Mouse (Mus musculus) hindbrain, embryonic 15.5 days (tissue): ENCODE results near the gene Cdc42se1. TPM values are rescaled to one million over a fixed set of nuclear protein-coding genes. Genes with fewer than 3 reads are reported as not detected.

Experiments used
- ATAC-seq: fragments of 200-750 bp; cut with Nextera tagmentation; 2 replicates; pipeline ENCODE4 v1.8.0; 2017; ENCODE audit warnings: low read depth, moderate number of reproducible peaks, moderate TSS enrichment; ENCODE audit not compliant: low FRiP score
- H3K27ac ChIP-seq: fragments of 300-500 bp; sonication (generic); replicated peaks from 2 replicates; pipeline ENCODE4 v1.5.1; 2015; ENCODE audit warnings: mild to moderate bottlenecking, inconsistent platforms
- H3K27me3 ChIP-seq: fragments of 300-500 bp; sonication (generic); 2 replicates; pipeline ENCODE4 v1.6.1; 2015; ENCODE audit warnings: control low read depth, inconsistent platforms
- H3K36me3 ChIP-seq: fragments of 300-500 bp; sonication (generic); 2 replicates; pipeline ENCODE4 v1.6.1; 2015; ENCODE audit warnings: control low read depth, inconsistent platforms
- H3K4me1 ChIP-seq: fragments of 300-500 bp; sonication (generic); replicated peaks from 2 replicates; pipeline ENCODE4 v1.6.1; 2015; ENCODE audit warnings: control low read depth, inconsistent platforms
- H3K4me2 ChIP-seq: fragments of 300-500 bp; sonication (generic); 2 replicates; pipeline ENCODE4 v1.6.1; 2015; ENCODE audit warnings: moderate library complexity, mild to moderate bottlenecking, inconsistent platforms
- H3K4me3 ChIP-seq: fragments of 300-500 bp; sonication (generic); 2 replicates; pipeline ENCODE4 v1.5.1; 2015; ENCODE audit warnings: mild to moderate bottlenecking, inconsistent platforms
- H3K9ac ChIP-seq: fragments of 300-500 bp; sonication (generic); 2 replicates; pipeline ENCODE4 v1.6.1; 2015; ENCODE audit warnings: inconsistent platforms
- H3K9me3 ChIP-seq: fragments of 300-500 bp; sonication (generic); 2 replicates; pipeline ENCODE4 v1.6.1; 2016; ENCODE audit warnings: control low read depth, inconsistent platforms
- WGBS: fragments of 180-500 bp; shearing (Covaris S2); methylation state at CpG from one replicate; pipeline ENCODE4 v1.1.7; 2015; 5-methylcytosine and 5-hydroxymethylcytosine counted together
- polyA plus RNA-seq: library from polyadenylated mRNA; unstranded; fragments of >200 nt; fragmentation: Nextera tagmentation; extraction: Ambion mirVana; gene quantifications from 2 replicates; pipeline ENCODE4 v1.2.1, GENCODE M21; 2015

The Cdc42se1 gene
- polyA plus RNA-seq, 1 experiment from 2014 or later: 57.1 TPM

DNA sequence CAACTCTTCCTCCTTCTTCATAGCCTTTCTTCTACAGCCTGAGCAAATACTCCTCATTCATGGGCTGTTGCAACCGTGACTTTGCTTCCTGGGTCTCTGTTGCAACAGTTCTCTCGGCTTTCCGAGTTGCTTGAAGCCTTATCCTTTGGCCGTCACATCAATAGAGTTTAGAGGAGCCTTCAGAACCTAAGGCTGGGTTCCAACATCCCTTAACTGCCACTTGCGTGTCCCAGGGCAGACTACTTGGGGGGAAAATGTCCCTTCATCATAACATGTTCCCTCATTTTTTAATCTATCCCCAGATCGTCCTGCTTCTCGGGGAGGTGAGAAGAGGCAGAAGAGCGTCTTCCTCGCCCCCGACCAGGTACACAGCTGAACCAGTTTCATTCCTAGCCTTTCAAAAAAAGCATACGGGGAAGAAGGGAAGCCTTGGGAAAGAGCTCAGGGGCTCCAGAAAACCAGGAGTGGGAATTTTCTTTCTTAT is 53.9 kb downstream of the Cdc42se1 start:
- Histone ChIP-seq H3K4me3 (peak overlapping the region; percentile 91), H3K4me2 (peak overlapping the region; percentile 97), H3K27ac (peak overlapping the region; percentile 94), H3K36me3 (0 out of 2 replicates have a peak, but pooled peaks cover 3% of the 10 kb centered on the region), H3K9me3 (no peaks in the 10 kb centered on the region), H3K9ac (peak overlapping the region; percentile 75), H3K4me1 (peaks cover 34% of the 10 kb centered on the region), H3K27me3 (no peaks in the 10 kb centered on the region)
- under 1% methylated on average over 11 of the region's 11 CpGs for whole genome bisulfite sequencing
- ATAC-seq: no peak

DNA sequence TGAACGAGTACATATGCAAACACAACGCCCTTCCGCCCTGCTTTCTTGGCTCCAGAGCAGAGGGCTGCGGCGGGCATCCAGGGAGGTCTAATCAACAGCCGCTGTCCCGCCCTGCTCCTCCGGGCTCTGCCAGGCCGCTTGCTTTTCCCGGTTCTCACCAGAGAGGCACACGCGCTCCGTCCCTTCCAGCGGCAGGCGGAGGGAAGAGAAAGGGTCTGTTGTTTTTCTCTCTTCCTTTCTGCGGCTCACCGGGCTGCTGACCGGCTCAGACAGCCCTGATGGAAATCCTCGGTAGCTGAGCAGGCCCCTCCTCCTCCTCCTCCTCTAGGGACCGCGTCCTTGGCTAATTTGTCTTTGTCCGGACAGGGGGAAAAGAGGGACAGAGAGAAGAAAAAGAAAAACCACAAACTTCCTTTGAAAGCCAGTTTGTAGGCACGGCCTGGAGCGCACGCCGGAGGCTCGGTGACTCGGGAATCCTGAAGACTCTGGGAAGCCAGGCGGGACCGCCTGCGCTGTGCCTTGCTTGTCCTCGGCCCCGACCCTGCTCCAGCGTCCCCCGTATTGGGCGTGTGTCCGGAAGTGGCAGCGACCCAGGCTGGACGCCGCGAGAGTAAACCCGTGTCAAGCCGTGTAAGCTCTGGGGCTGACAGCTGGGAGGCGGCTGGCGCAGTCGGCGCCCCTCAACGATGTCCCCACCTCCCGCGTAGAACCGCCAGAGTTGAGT is 54.5 kb downstream of the Cdc42se1 start:
- ATAC-seq: peak; percentile 64

DNA sequence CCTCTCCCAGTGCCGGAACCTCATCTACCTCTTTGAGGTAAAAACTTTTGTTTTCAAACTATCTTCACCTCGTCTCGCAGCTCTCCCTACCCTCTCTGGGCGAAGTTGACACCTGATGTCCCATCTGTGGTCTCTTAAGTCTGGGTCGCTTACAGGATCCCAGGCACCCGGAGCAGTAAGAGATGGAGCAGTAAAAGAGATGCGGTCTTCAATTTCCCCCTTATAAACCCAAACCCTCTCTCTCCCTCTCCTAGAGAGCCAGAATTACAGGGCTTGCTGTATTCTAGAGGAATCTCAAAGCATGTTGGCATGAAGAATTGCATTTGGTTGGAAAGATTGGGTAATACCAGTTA is 55.0 kb downstream of the Cdc42se1 start:
- 2% methylated on average over 7 of the region's 7 CpGs for WGBS
- H3K27me3 ChIP-seq: no peaks in the 10 kb centered on the region

More for the DNA sequence above, 54.5 kb downstream of the Cdc42se1 start:
- 0 out of 2 replicates have a peak, but pooled peaks cover 6% of the 10 kb centered on the region for H3K36me3 ChIP-seq
- peak overlapping the region; percentile 75 for H3K9ac ChIP-seq
- H3K4me3 ChIP-seq: peak overlapping the region; percentile 91
- WGBS: under 1% methylated on average over 48 of the region's 51 CpGs
- H3K27ac ChIP-seq: peak overlapping the region; percentile 94
- H3K4me1 ChIP-seq: peaks cover 34% of the 10 kb centered on the region
- peak overlapping the region; percentile 97 for H3K4me2 ChIP-seq
- H3K27me3 ChIP-seq: no peaks in the 10 kb centered on the region
- no peaks in the 10 kb centered on the region for H3K9me3 ChIP-seq

DNA sequence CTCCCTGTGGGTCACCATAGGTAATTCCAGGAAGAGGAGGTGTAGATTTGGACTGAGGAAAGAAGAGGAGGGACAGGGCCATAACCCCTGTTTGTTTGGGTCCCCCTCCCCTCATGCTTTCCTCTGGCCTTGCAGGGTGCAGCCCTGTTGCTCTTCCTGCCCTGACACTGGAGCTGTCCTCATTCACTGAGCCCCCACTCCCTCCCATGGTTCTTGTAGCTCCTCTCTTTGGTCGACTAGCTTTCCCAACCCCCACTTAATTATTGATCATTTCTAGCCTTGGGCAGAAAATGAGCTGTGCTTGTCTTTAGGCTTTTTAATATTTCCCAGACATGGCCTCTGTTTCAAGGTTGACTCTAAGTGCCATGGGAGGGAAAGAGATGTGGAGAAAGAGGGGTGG is 55.5 kb downstream of the Cdc42se1 start:
- Histone ChIP-seq H3K36me3 (0 out of 2 replicates have a peak, but pooled peaks cover 8% of the 10 kb centered on the region), H3K27me3 (no peaks in the 10 kb centered on the region), H3K9ac (peak overlapping the region; percentile 75), H3K4me3 (peak overlapping the region; percentile 91), H3K27ac (no peak overlapping the region), H3K4me2 (peak overlapping the region; percentile 97), H3K4me1 (peaks cover 34% of the 10 kb centered on the region), H3K9me3 (no peaks in the 10 kb centered on the region)
- WGBS: 10% methylated on average over 1 of the region's 1 CpGs
- no peak for ATAC-seq

More for the DNA sequence above, 55.0 kb downstream of the Cdc42se1 start:
- ATAC-seq: no peak
- Histone ChIP-seq H3K9me3 (no peaks in the 10 kb centered on the region), H3K9ac (peak overlapping the region; percentile 75), H3K4me3 (peak overlapping the region; percentile 91), H3K4me2 (peak overlapping the region; percentile 97), H3K36me3 (0 out of 2 replicates have a peak, but pooled peaks cover 8% of the 10 kb centered on the region), H3K27ac (peak overlapping the region; percentile 94), H3K4me1 (peaks cover 34% of the 10 kb centered on the region)

DNA sequence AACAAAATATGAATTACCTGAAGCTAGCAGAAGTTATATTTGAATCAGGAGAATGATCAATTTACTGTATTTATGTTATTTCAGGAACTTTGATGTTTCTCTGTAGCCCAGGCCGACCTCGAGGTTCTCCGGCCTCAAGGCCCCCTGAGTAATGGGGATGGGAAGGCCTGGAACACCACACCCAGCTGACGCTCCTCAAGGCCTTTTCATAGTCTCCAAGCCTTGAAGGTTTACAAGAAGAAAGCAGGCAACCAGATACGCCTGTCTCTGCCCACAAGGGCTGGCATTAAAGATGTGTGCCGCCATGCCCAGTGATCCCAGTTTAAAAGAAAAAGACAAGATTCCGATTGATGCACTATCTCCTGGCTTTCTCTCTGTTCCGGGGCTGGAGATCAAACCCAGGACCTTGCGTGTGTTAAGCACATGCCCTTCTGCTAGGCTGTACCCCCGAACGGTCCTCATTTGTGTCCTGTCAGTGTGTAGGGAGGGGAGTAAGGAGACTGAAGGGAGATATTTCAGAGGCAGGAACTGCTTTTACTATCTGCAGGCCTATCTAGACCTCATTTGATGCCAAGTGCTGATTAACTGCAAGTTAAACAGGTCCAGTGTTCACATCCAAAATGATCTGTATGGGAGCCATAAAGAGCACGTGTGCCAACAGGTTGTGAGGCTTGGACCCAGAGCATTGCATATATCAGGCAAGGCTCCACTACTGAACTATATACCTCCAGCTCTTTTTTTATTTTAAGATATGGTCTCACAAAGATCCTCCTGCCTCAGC is 56.2 kb downstream of the Cdc42se1 start:
- no peak overlapping the region for H3K27ac ChIP-seq
- H3K4me3 ChIP-seq: peak overlapping the region; percentile 91; the same call in 1 of the 2 replicates
- no peaks in the 10 kb centered on the region for H3K27me3 ChIP-seq
- WGBS: 89% methylated on average over 12 of the region's 12 CpGs
- H3K36me3 ChIP-seq: 0 out of 2 replicates have a peak, but pooled peaks cover 8% of the 10 kb centered on the region
- peak overlapping the region; percentile 97 for H3K4me2 ChIP-seq
- peaks cover 31% of the 10 kb centered on the region for H3K4me1 ChIP-seq
- H3K9me3 ChIP-seq: no peaks in the 10 kb centered on the region
- ATAC-seq: no peak
- H3K9ac ChIP-seq: no peak overlapping the region

DNA sequence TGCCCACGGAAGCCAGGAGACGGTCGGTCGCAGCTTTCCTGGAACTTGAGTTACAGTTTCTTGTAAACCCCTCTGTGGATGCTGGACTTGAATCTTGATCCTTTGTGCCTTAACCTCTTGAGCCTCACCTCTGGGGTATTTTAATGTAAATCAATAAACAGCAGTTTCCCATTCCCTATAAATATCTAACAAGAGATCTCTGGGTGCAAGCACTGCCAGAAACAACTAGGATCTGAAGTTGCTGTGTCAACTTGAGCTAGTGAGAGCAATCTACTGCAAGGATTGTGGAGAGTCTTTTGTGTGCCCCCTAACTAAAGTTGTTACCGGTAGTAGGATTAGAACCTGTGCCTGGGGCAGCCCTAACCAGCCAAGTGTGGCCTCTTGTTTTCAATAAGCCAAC is 56.9 kb downstream of the Cdc42se1 start:
- Histone ChIP-seq H3K4me2 (no peak overlapping the region), H3K27ac (no peak overlapping the region), H3K4me3 (no peak overlapping the region), H3K27me3 (no peaks in the 10 kb centered on the region), H3K9me3 (no peaks in the 10 kb centered on the region), H3K9ac (no peak overlapping the region), H3K4me1 (peaks cover 26% of the 10 kb centered on the region), H3K36me3 (peaks cover 10% of the 10 kb centered on the region; the same call in 1 of the 2 replicates)
- ATAC-seq: no peak
- WGBS: 95% methylated on average over 5 of the region's 5 CpGs

Other genes with a start within 250 kb of the Cdc42se1 start
- 18.9 and 21.2 TPM in 2 replicates for gene Zfp687, start 213.3 kb upstream of the Cdc42se1 start, polyA plus RNA-seq
- gene Psmd4, start 186.1 kb upstream of the Cdc42se1 start, polyA plus RNA-seq: 260 and 276 TPM in 2 replicates
- 15.2 and 15.8 TPM in 2 replicates for gene Pip5k1a, start 121.8 kb upstream of the Cdc42se1 start, polyA plus RNA-seq
- 167 and 176 TPM in 2 replicates for gene Vps72, start 117.7 kb upstream of the Cdc42se1 start, polyA plus RNA-seq
- gene Tmod4, start 104.3 kb upstream of the Cdc42se1 start, polyA plus RNA-seq: 1.7 and 1.8 TPM in 2 replicates
- gene Scnm1, start 94.7 kb upstream of the Cdc42se1 start, polyA plus RNA-seq: 84.0 and 88.6 TPM in 2 replicates
- 42.7 and 45.0 TPM in 2 replicates for gene Lysmd1, start 94.6 kb upstream of the Cdc42se1 start, polyA plus RNA-seq
- gene Tnfaip8l2, start 86.4 kb upstream of the Cdc42se1 start, polyA plus RNA-seq: 3.9 and 4.2 TPM in 2 replicates
- gene Sema6c, start 68.3 kb upstream of the Cdc42se1 start, polyA plus RNA-seq: 33.0 and 34.7 TPM in 2 replicates
- 3.4 and 3.6 TPM in 2 replicates for gene Gabpb2, start 10.8 kb upstream of the Cdc42se1 start, polyA plus RNA-seq
- 323 and 341 TPM in 2 replicates for gene Mllt11, start 3.4 kb downstream of the Cdc42se1 start, polyA plus RNA-seq
- gene Gm128, start 12.9 kb downstream of the Cdc42se1 start, polyA plus RNA-seq: 0.13 and 0.19 TPM in 2 replicates
- 0.29 TPM in 1 of 2 replicates, not detected in the other for gene Bnipl, start 22.5 kb downstream of the Cdc42se1 start, polyA plus RNA-seq
- gene Mindy1, start 52.6 kb downstream of the Cdc42se1 start, polyA plus RNA-seq: 34.5 and 36.6 TPM in 2 replicates
- 66.5 and 69.9 TPM in 2 replicates for gene Prune1, start 53.3 kb downstream of the Cdc42se1 start, polyA plus RNA-seq
- gene Anxa9, start 78.4 kb downstream of the Cdc42se1 start, polyA plus RNA-seq: 0.47 and 0.72 TPM in 2 replicates
- 92.7 and 101 TPM in 2 replicates for gene Cers2, start 86.1 kb downstream of the Cdc42se1 start, polyA plus RNA-seq
- gene Setdb1, start 128.5 kb downstream of the Cdc42se1 start, polyA plus RNA-seq: 39.3 and 42.7 TPM in 2 replicates
- gene 4930558C23Rik, start 174.1 kb downstream of the Cdc42se1 start, polyA plus RNA-seq: not detected in 2 replicates
- gene Arnt, start 205.7 kb downstream of the Cdc42se1 start, polyA plus RNA-seq: 15.8 and 17.5 TPM in 2 replicates